ENCODE assay signal across 10 mouse cellular contexts in the genomic region with DNA sequence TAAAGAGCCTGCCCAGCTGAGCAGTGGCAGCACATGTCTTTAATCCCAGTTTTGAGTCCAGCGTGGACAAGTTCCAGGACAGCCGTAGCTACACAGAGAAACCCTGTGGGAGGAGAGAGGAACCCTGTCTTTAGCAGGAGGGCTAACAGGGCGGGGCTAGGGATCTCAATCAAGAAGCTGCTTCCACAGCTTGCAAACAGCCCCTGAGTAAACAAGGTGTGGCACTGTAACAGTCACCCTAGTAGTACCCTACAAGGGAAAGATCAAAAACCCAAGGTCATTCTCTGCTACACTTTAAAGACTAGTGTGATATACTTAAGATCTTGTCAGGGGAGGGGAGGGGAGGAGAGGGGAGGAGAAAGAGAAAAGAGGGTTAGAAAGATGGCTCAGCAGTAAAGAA. TPM values are rescaled to one million over a fixed set of nuclear protein-coding genes. Genes with fewer than 3 reads are reported as not detected.
A peak's percentile ranks its signal among the peaks of the same experiment; 100 is the strongest.
DNase-seq lines count a peak whose midpoint lies in the region; ATAC-seq and TF ChIP-seq lines count a peak whose summit lies in the region.
"Had no signal": no experiment of that assay in that cellular context is flagged by ENCODE, and none has a peak within 500 bp of the region (broad histone marks: within the 10 kb centered on the region; RNA-seq: fewer than 3 reads in every experiment).

No protein-coding gene starts in this region.

- H3K9me3 ChIP-seq in ES-Bruce4 (replicated peaks; ENCODE audit: control insufficient read depth, insufficient read depth, low read length, poor library complexity, severe bottlenecking), result no peaks in the 10 kb centered on the region
- no peaks in the 10 kb centered on the region for H3K9me3 ChIP-seq in heart, postnatal 0 days (replicated peaks; ENCODE audit: control insufficient read depth, low read length)
- H3K9me3 ChIP-seq in hindbrain, embryonic 14.5 days (ENCODE audit: control insufficient read depth, low read length), result no peaks in the 10 kb centered on the region
- H3K9me3 ChIP-seq: hindbrain, embryonic 15.5 days had no signal

- 0 out of 2 replicates have a peak, but pooled peaks cover 10% of the 10 kb centered on the region for H3K36me3 ChIP-seq in ES-Bruce4 (ENCODE audit: control insufficient read depth, insufficient read depth, low read length, poor library complexity, severe bottlenecking)
- H3K36me3 ChIP-seq in heart, postnatal 0 days (replicated peaks; ENCODE audit: control insufficient read depth, insufficient read depth, low read length), result no peaks in the 10 kb centered on the region
- no peaks in the 10 kb centered on the region for H3K36me3 ChIP-seq in hindbrain, embryonic 14.5 days (replicated peaks; ENCODE audit: control insufficient read depth, insufficient read depth)
- H3K36me3 ChIP-seq: hindbrain, embryonic 15.5 days had no signal

- peak; percentile 59 for DNase-seq in CD4-positive, CD25-positive, alpha-beta regulatory T cell, adult 2 months (ENCODE audit: low read depth, low spot score)
- no peak for DNase-seq in heart, postnatal 0 days (ENCODE audit: low spot score)
- DNase-seq in frontal cortex, postnatal 25 days (ENCODE audit: low spot score in 2 of 2), result no peak
- no peak for DNase-seq in hindbrain, embryonic 14.5 days (ENCODE audit: low spot score)
- DNase-seq in kidney, adult 8-10 months, result no peak
- DNase-seq: right cerebral cortex, postnatal 14 days had no signal

- TF ChIP-seq POLR2A in ES-Bruce4 (IDR thresholded peaks at IDR 0.05; ENCODE audit: insufficient read depth, low read length), result no peak

- no peak overlapping the region for H3K9ac ChIP-seq in ES-Bruce4 (ENCODE audit: low read depth, poor library complexity, severe bottlenecking)
- no peak overlapping the region for H3K9ac ChIP-seq in heart, postnatal 0 days (replicated peaks; ENCODE audit: low read depth, low read length)
- no peak overlapping the region for H3K9ac ChIP-seq in hindbrain, embryonic 14.5 days
- H3K9ac ChIP-seq: hindbrain, embryonic 15.5 days had no signal

- WGBS in heart, postnatal 0 days, result 34% methylated on average over 3 of the region's 3 CpGs
- WGBS in hindbrain, embryonic 14.5 days, result 60% methylated on average over 3 of the region's 3 CpGs

- H3K27ac ChIP-seq in ES-Bruce4 (ENCODE audit: insufficient read depth, low read length), result peak overlapping the region; percentile 57
- peak overlapping the region; percentile 55 for H3K27ac ChIP-seq in heart, postnatal 0 days (ENCODE audit: low read depth)
- no peak overlapping the region for H3K27ac ChIP-seq in hindbrain, embryonic 14.5 days
- H3K27ac ChIP-seq: hindbrain, embryonic 15.5 days had no signal

- H3K4me2 ChIP-seq in heart, postnatal 0 days (ENCODE audit: low read depth, low read length), result no peak overlapping the region
- H3K4me2 ChIP-seq in hindbrain, embryonic 14.5 days (replicated peaks), result no peak overlapping the region
- H3K4me2 ChIP-seq: hindbrain, embryonic 15.5 days had no signal

- no peak for TF ChIP-seq CTCF in ES-Bruce4 (IDR thresholded peaks at IDR 0.05; ENCODE audit: low read depth, low read length)
- no peak for TF ChIP-seq CTCF in heart, postnatal 0 days (IDR thresholded peaks at IDR 0.05; ENCODE audit: low read depth)

- no peak for ATAC-seq in CD4-positive, CD25-positive, alpha-beta regulatory T cell, adult 4 months
- no peak for ATAC-seq in heart, postnatal 0 days (ENCODE audit: insufficient read depth, low read depth)
- peak; percentile 56 for ATAC-seq in megakaryocyte progenitor cell, adult 5-6 weeks (replicated peaks; ENCODE audit: poor library complexity)
- no peak for ATAC-seq in hindbrain, embryonic 14.5 days (ENCODE audit: low FRiP score)

- no peaks in the 10 kb centered on the region for H3K27me3 ChIP-seq in ES-Bruce4 (ENCODE audit: control insufficient read depth, insufficient read depth, low read length, poor library complexity, severe bottlenecking)
- H3K27me3 ChIP-seq in heart, postnatal 0 days (ENCODE audit: control insufficient read depth, insufficient read depth, low read length), result no peaks in the 10 kb centered on the region
- H3K27me3 ChIP-seq in hindbrain, embryonic 14.5 days (ENCODE audit: control insufficient read depth, insufficient read depth, low read length), result no peaks in the 10 kb centered on the region
- H3K27me3 ChIP-seq: hindbrain, embryonic 15.5 days had no signal

- TF ChIP-seq EP300 in ES-Bruce4 (IDR thresholded peaks at IDR 0.05; ENCODE audit: insufficient read depth, low read depth, low read length), result 0 out of 2 replicates have a peak, but pooled peaks have one; percentile 48
- no peak for TF ChIP-seq EP300 in heart, postnatal 0 days (IDR thresholded peaks at IDR 0.05; ENCODE audit: low read depth)

- H3K4me1 ChIP-seq in ES-Bruce4 (ENCODE audit: control insufficient read depth, insufficient read depth, low read length), result no peaks in the 10 kb centered on the region
- H3K4me1 ChIP-seq in heart, postnatal 0 days (ENCODE audit: control insufficient read depth, insufficient read depth), result peaks cover 45% of the 10 kb centered on the region
- peaks cover 30% of the 10 kb centered on the region for H3K4me1 ChIP-seq in hindbrain, embryonic 14.5 days (replicated peaks; ENCODE audit: control insufficient read depth, insufficient read depth, low read length)

- no peak overlapping the region for H3K4me3 ChIP-seq in ES-Bruce4 (ENCODE audit: low read depth, low read length)
- H3K4me3 ChIP-seq in heart, postnatal 0 days (ENCODE audit: low read depth, low read length), result no peak overlapping the region
- no peak overlapping the region for H3K4me3 ChIP-seq in hindbrain, embryonic 14.5 days (replicated peaks; ENCODE audit: low read length)
- H3K4me3 ChIP-seq: hindbrain, embryonic 15.5 days had no signal

RNA-seq across cellular contexts. Expression of gene Ankrd11, which starts 5.1 kb away (rescaled TPM):
- polyA plus RNA-seq in CD4-positive, CD25-positive, alpha-beta regulatory T cell, adult 4 months (2017; shearing (Covaris generic)), result 10 to 100 TPM; 79.7 to 84.1 TPM
- polyA plus RNA-seq in ES-Bruce4 (2011; ENCODE audit: insufficient read depth, insufficient read length, low read depth, missing spikeins), result 146 and 148 TPM in 2 replicates
- total RNA-seq in heart, postnatal 0 days (2014; rRNA removed; ENCODE audit: low replicate concordance), result 51.2 and 65.8 TPM in 2 replicates
- polyA plus RNA-seq in heart, postnatal 0 days (2015; fragmentation: Nextera tagmentation; extraction: Ambion mirVana), result 21.6 and 24.3 TPM in 2 replicates
- 76.4 and 79.6 TPM in 2 replicates for total RNA-seq in megakaryocyte progenitor cell, adult 5-6 weeks (2015)
- 69.2 and 72.6 TPM in 2 replicates for total RNA-seq in megakaryocyte progenitor cell, adult 5-6 weeks (2017)
- 45.3 and 49.9 TPM in 2 replicates for polyA plus RNA-seq in hindbrain, embryonic 14.5 days (2014; fragmentation: Nextera tagmentation; extraction: Ambion mirVana)

RNA-seq across cellular contexts. Expression of gene Spg7, which starts 25.8 kb away (rescaled TPM):
- 10 to 100 TPM; 24.4 to 29.0 TPM for polyA plus RNA-seq in CD4-positive, CD25-positive, alpha-beta regulatory T cell, adult 4 months (2017; shearing (Covaris generic))
- 79.3 and 99.6 TPM in 2 replicates for polyA plus RNA-seq in ES-Bruce4 (2011; ENCODE audit: insufficient read depth, insufficient read length, low read depth, missing spikeins)
- total RNA-seq in heart, postnatal 0 days (2014; rRNA removed; ENCODE audit: low replicate concordance), result 72.8 and 83.1 TPM in 2 replicates
- 63.3 and 65.1 TPM in 2 replicates for polyA plus RNA-seq in heart, postnatal 0 days (2015; fragmentation: Nextera tagmentation; extraction: Ambion mirVana)
- 33.1 and 49.6 TPM in 2 replicates for total RNA-seq in megakaryocyte progenitor cell, adult 5-6 weeks (2015)
- 61.1 and 74.1 TPM in 2 replicates for total RNA-seq in megakaryocyte progenitor cell, adult 5-6 weeks (2017)
- polyA plus RNA-seq in hindbrain, embryonic 14.5 days (2014; fragmentation: Nextera tagmentation; extraction: Ambion mirVana), result 41.6 and 44.1 TPM in 2 replicates
